Mouse (Mus musculus) adrenal gland, adult 8-10 months (tissue): ENCODE measurements around the gene Sell. TPM values are rescaled to one million over a fixed set of nuclear protein-coding genes. Genes with fewer than 3 reads are reported as not detected.

Experiments used
- DNase-seq: peaks from one replicate; pipeline ENCODE4 v3.0.0; 2022
- total RNA-seq, 4 experiments: library from RNA; stranded (reverse); gene quantifications; 2 replicates each; pipeline ENCODE4 v1.2.4; 2022

Sell gene
- total RNA-seq, 4 experiments from 2014 or later: 0.66 to 1.4 (median 0.96) TPM

GRCm38 (mm10) chr1:164075416-164075815 lies 13.6 kb downstream of the Sell start:
- DNase-seq: no peak

- no peak for DNase-seq
These were observed 14.7 kb downstream of the Sell start for GRCm38 (mm10) chr1:164076441-164076840.

- DNase-seq: no peak
These were observed 15.2 kb downstream of the Sell start for GRCm38 (mm10) chr1:164077031-164077430.

- DNase-seq: no peak
These were observed 16.6 kb downstream of the Sell start for GRCm38 (mm10) chr1:164078323-164078741.

GRCm38 (mm10) chr1:164079091-164079490 lies 17.3 kb downstream of the Sell start:
- DNase-seq: no peak

- no peak for DNase-seq
These were observed 21.3 kb downstream of the Sell start for GRCm38 (mm10) chr1:164083046-164083445.

- no peak for DNase-seq
These were observed 25.0 kb downstream of the Sell start for GRCm38 (mm10) chr1:164086797-164087196.

GRCm38 (mm10) chr1:164087872-164088271 lies 26.1 kb downstream of the Sell start:
- DNase-seq: no peak

- peak; percentile 4 for DNase-seq
These were observed 35.0 kb downstream of the Sell start for GRCm38 (mm10) chr1:164096780-164097179.

- DNase-seq: no peak
These were observed 36.1 kb downstream of the Sell start for GRCm38 (mm10) chr1:164097911-164098310.

GRCm38 (mm10) chr1:164098372-164098771 lies 36.6 kb downstream of the Sell start:
- no peak for DNase-seq

- no peak for DNase-seq
These were observed 48.0 kb downstream of the Sell start for GRCm38 (mm10) chr1:164109763-164110162.

GRCm38 (mm10) chr1:164110591-164111329 lies 49.0 kb downstream of the Sell start:
- no peak for DNase-seq

GRCm38 (mm10) chr1:164114280-164114679 lies 52.5 kb downstream of the Sell start:
- no peak for DNase-seq

- DNase-seq: no peak
These were observed 53.2 kb downstream of the Sell start, which contains the start of gene Selp for GRCm38 (mm10) chr1:164114947-164115493. Gene Selp (plus strand): TSS chr1:164115264.

GRCm38 (mm10) chr1:164115647-164116046 lies 53.9 kb downstream of the Sell start:
- no peak for DNase-seq

- no peak for DNase-seq
These were observed 56.1 kb downstream of the Sell start for GRCm38 (mm10) chr1:164117869-164118268.

- no peak for DNase-seq
These were observed 58.4 kb downstream of the Sell start for GRCm38 (mm10) chr1:164119892-164120776.

- no peak for DNase-seq
These were observed 59.0 kb downstream of the Sell start for GRCm38 (mm10) chr1:164120777-164121158.

GRCm38 (mm10) chr1:164123836-164124235 lies 62.1 kb downstream of the Sell start:
- DNase-seq: no peak

GRCm38 (mm10) chr1:164130013-164130412 lies 68.2 kb downstream of the Sell start:
- no peak for DNase-seq

GRCm38 (mm10) chr1:164132609-164133008 lies 70.8 kb downstream of the Sell start:
- no peak for DNase-seq
